Mouse (Mus musculus) midbrain, embryonic 13.5 days (tissue): ENCODE results near the gene Gm10228. TPM values are rescaled to one million over a fixed set of nuclear protein-coding genes. Genes with fewer than 3 reads are reported as not detected.
"Not testable (repeated sequence)": the region's sequence is repeated elsewhere in the genome, so short reads cannot be mapped to it uniquely, and the experiment has no call there.

ENCODE experiments used
- ATAC-seq: fragments of 200-750 bp; cut with Nextera tagmentation; 2 replicates; pipeline ENCODE4 v1.8.0; 2017; ENCODE audit warnings: mild to moderate bottlenecking, moderate TSS enrichment, moderate library complexity
- H3K27ac ChIP-seq: fragments of 300-500 bp; sonication (generic); 2 replicates; pipeline ENCODE4 v1.5.1; 2015; ENCODE audit warnings: inconsistent platforms, mild to moderate bottlenecking, moderate library complexity
- H3K27me3 ChIP-seq: fragments of 300-500 bp; sonication (generic); 2 replicates; pipeline ENCODE4 v1.6.1; 2015; ENCODE audit warnings: mild to moderate bottlenecking, inconsistent platforms
- H3K36me3 ChIP-seq: fragments of 300-500 bp; sonication (generic); 2 replicates; pipeline ENCODE4 v1.6.1; 2015; ENCODE audit warnings: mild to moderate bottlenecking, inconsistent platforms
- H3K4me1 ChIP-seq: fragments of 300-500 bp; sonication (generic); replicated peaks from 2 replicates; pipeline ENCODE4 v1.6.1; 2015; ENCODE audit warnings: inconsistent platforms
- H3K4me2 ChIP-seq: fragments of 300-500 bp; sonication (generic); replicated peaks from 2 replicates; pipeline ENCODE4 v1.6.1; 2015; ENCODE audit warnings: moderate library complexity, mild to moderate bottlenecking, inconsistent platforms
- H3K4me3 ChIP-seq: fragments of 300-500 bp; sonication (generic); replicated peaks from 2 replicates; pipeline ENCODE4 v1.5.1; 2015; ENCODE audit warnings: mild to moderate bottlenecking, inconsistent platforms
- H3K9ac ChIP-seq: fragments of 300-500 bp; sonication (generic); replicated peaks from 2 replicates; pipeline ENCODE4 v1.6.1; 2015; ENCODE audit warnings: mild to moderate bottlenecking, inconsistent platforms
- H3K9me3 ChIP-seq: fragments of 300-500 bp; sonication (generic); 2 replicates; pipeline ENCODE4 v1.6.1; 2016; ENCODE audit warnings: mild to moderate bottlenecking, inconsistent platforms
- WGBS: fragments of 180-500 bp; shearing (Covaris S2); methylation state at CpG from one replicate; pipeline ENCODE4 v1.1.7; 2015; 5-methylcytosine and 5-hydroxymethylcytosine counted together
- polyA plus RNA-seq: library from polyadenylated mRNA; unstranded; fragments of >200 nt; fragmentation: Nextera tagmentation; extraction: Ambion mirVana; gene quantifications from 2 replicates; pipeline ENCODE4 v1.2.1, GENCODE M21; 2015

The Gm10228 gene
- polyA plus RNA-seq, result not detected in 2 replicates

DNA sequence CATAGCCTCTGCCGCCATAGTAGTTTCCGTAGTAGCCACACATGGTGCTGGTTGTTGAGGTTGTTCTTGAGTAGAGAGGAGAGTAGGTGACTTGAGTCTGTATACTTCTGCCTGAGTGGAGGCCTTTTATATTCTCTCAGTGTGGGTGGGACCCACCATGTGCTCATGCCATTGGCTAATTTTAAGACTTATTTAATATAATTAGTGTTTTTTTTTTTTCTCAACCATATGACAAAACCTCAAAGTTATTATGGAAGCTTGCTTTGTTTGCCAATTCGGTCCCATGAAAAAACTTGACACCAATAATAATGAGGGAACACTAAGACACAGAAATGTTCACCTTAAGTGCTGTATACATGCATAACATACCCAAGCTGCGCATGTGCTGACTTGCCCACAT, at the start of gene Gm10228:
TSS of gene Gm10228 (minus strand) at position 101 of the 400 bp plus-strand sequence.
- H3K4me3 ChIP-seq, H3K36me3 ChIP-seq, H3K4me1 ChIP-seq, ATAC-seq, H3K4me2 ChIP-seq, H3K9me3 ChIP-seq, H3K27ac ChIP-seq, H3K9ac ChIP-seq, H3K27me3 ChIP-seq: not testable (repeated sequence)
- WGBS, result 94% methylated on average over 2 of the region's 4 CpGs

DNA sequence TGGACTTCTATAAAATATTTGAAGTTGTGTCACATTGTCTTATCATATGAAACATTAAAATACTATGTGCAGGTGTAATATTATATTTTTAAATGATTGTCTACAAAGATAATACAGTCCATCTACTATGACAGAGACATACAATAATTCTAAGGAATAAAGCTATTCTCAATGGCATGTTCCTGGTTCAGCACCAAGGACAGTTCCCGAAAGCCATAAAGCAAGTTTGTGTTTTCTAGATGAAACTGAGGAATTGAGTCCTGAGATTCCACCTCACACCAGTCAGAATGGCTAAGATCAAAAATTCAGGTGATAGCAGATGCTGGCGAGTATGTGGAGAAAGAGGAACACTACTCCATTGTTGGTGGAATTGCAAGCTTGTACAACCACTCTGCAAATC, 29.8 kb upstream of the Gm10228 start:
- not testable (repeated sequence) for H3K27ac ChIP-seq, H3K27me3 ChIP-seq
- WGBS, result 79% methylated on average over 2 of the region's 2 CpGs

DNA sequence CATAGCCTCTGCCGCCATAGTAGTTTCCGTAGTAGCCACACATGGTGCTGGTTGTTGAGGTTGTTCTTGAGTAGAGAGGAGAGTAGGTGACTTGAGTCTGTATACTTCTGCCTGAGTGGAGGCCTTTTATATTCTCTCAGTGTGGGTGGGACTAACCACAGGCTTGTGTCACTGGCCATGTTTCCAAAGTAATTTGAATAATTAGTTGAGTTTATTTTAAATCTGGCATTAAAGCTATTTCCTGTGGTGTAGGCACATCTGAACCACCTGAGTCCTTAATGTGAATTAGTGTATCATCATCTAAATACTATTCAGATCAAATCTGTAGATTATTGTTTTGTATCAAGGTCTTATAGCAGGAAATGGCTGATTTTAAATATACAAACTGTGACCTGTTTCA, 22.6 kb upstream of the Gm10228 start, which contains the start of gene 1110025L11Rik:
TSS of gene 1110025L11Rik (minus strand) at position 101 of the 400 bp plus-strand sequence.
- H3K9ac ChIP-seq, H3K9me3 ChIP-seq, H3K4me3 ChIP-seq, H3K4me1 ChIP-seq, H3K4me2 ChIP-seq, ATAC-seq, H3K27ac ChIP-seq, H3K36me3 ChIP-seq, H3K27me3 ChIP-seq: not testable (repeated sequence)
- WGBS, result no CpG with 5 or more reads among the region's 2 CpGs

More for the DNA sequence above, 29.8 kb upstream of the Gm10228 start:
- not testable (repeated sequence) for H3K4me2 ChIP-seq, H3K36me3 ChIP-seq, H3K9me3 ChIP-seq, H3K4me3 ChIP-seq, H3K4me1 ChIP-seq, ATAC-seq, H3K9ac ChIP-seq

DNA sequence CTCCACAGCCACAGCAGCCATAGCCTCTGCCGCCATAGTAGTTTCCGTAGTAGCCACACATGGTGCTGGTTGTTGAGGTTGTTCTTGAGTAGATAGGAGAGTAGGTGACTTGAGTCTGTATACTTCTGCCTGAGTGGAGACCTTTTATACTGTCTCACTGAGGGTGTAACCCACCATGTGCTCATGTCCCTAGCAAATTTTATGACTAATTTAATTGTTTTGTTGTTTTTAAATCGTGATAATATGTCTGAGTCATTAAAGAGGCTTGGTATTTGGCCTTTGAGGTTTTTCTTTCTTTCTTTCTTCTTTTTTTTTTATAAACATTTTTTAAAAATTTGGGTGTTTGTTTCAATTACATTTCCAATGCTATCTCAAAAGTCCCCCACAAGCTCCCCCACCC, 6.5 kb upstream of the Gm10228 start, which contains the start of gene Krtap6-5:
TSS of gene Krtap6-5 (minus strand) at position 101 of the 400 bp plus-strand sequence.
- Histone ChIP-seq H3K9me3 (no peaks in the 10 kb centered on the region), H3K4me3 (no peak within 1 kb of the TSS), H3K4me1 (no peaks in the 10 kb centered on the region), H3K27me3 (no peaks in the 10 kb centered on the region), H3K9ac (no peak within 1 kb of the TSS), H3K27ac (no peak within 1 kb of the TSS), H3K4me2 (no peak within 1 kb of the TSS), H3K36me3 (no peaks in the 10 kb centered on the region)
- ATAC-seq, result no peak
- 89% methylated on average over 3 of the region's 3 CpGs for WGBS

DNA sequence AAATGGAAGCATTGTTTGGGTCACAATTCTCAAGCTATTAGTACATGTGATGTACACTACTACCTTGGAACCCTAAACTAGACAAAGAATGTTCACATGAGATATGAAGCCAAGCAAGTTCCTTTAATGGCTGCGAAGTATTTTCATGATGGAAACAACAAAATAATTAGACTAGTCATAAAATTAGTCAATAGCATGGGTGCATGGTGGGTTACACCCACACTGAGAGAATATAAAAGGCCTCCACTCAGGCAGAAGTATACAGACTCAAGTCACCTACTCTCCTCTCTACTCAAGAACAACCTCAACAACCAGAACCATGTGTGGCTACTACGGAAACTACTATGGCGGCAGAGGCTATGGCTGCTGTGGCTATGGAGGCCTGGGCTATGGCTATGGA, 9.9 kb downstream of the Gm10228 start, which contains the start of gene Krtap6-1:
TSS of gene Krtap6-1 (plus strand) at position 301 of the 400 bp plus-strand sequence.
- 97% methylated on average over 3 of the region's 3 CpGs for WGBS
- H3K36me3 ChIP-seq, ATAC-seq, H3K27ac ChIP-seq, H3K4me1 ChIP-seq, H3K4me2 ChIP-seq, H3K9ac ChIP-seq, H3K27me3 ChIP-seq, H3K4me3 ChIP-seq, H3K9me3 ChIP-seq: not testable (repeated sequence)

DNA sequence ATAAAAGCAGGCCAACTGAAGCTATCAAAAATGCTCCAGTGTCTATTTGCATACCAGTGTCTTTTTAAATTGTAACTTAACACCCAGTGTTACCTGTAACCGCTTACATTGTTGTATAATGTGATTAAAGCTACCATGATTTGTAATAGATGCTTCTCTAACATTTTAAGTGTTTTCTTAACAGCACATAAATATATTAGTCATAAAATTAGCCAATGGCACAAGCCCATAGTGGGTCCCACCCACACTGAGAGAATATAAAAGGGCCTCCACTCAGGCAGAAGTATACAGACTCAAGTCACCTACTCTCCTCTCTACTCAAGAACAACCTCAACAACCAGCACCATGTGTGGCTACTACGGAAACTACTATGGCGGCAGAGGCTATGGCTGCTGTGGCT, 26.3 kb downstream of the Gm10228 start, which contains the start of gene Gm10229:
TSS of gene Gm10229 (plus strand) at position 301 of the 400 bp plus-strand sequence.
- not testable (repeated sequence) for H3K27ac ChIP-seq, ATAC-seq, H3K9ac ChIP-seq, H3K27me3 ChIP-seq, H3K4me2 ChIP-seq, H3K9me3 ChIP-seq, H3K4me3 ChIP-seq, H3K36me3 ChIP-seq, H3K4me1 ChIP-seq
- 100% methylated on average over 2 of the region's 3 CpGs for WGBS

DNA sequence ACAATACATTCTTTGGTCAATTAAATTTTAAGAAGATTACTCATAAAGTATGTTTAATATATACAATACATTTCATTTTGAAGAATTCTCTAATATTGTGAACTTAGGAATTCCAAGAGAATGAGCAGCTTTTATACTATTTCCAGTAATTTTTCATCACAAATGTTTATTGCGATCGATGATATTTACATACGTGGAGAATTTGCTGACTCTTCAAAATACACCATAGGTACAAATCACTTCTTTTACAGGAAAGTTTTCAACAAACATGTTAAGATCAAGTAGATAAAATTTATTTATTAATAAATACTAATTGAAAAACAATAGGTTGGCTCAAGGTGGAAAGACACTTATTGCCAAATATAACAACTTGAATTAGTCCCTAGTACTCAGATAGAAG, 27.3 kb downstream of the Gm10228 start:
- no peak for ATAC-seq
- Histone ChIP-seq H3K9me3 (no peaks in the 10 kb centered on the region), H3K36me3 (no peaks in the 10 kb centered on the region), H3K27me3 (no peaks in the 10 kb centered on the region), H3K27ac (no peak overlapping the region), H3K4me3 (no peak overlapping the region), H3K9ac (no peak overlapping the region), H3K4me1 (no peaks in the 10 kb centered on the region), H3K4me2 (no peak overlapping the region)
- WGBS, result 97% methylated on average over 3 of the region's 3 CpGs

DNA sequence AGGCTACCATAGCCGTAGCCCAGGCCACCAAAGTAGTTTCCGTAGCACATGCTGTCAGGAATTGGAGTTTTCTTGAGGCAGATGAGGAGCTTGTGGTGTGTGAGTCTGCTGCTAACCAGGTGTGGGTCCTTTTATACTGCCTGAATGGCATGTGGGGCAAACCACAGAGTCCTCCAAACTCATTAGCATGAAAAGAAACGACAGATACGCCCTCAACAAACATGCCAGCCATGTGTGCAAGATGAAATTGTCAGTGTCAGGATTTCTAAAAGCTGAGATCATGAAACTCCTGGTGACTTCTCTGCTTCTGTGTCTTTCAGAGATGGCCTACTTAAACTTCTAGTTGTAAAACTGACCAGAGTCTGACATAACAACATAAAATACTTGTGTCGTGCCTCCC, 30.6 kb downstream of the Gm10228 start, which contains the start of gene Krtap22-2:
TSS of gene Krtap22-2 (minus strand) at position 101 of the 400 bp plus-strand sequence.
- Histone ChIP-seq H3K4me3 (no peak within 1 kb of the TSS), H3K27me3 (no peaks in the 10 kb centered on the region), H3K4me2 (no peak within 1 kb of the TSS), H3K9me3 (no peaks in the 10 kb centered on the region), H3K27ac (no peak within 1 kb of the TSS), H3K36me3 (no peaks in the 10 kb centered on the region), H3K4me1 (no peaks in the 10 kb centered on the region), H3K9ac (no peak within 1 kb of the TSS)
- 78% methylated on average over 5 of the region's 5 CpGs for WGBS
- ATAC-seq, result no peak

Other genes starting within 250 kb of the Gm10228 start
- not detected in 2 replicates for gene Gm20741, start 229.3 kb downstream of the Gm10228 start, polyA plus RNA-seq
- gene Krtap15, start 221.3 kb downstream of the Gm10228 start, polyA plus RNA-seq, result not detected in 2 replicates
- gene Krtap14, start 215.3 kb downstream of the Gm10228 start, polyA plus RNA-seq, result not detected in 2 replicates
- not detected in 2 replicates for gene Krtap19-1, start 172.1 kb downstream of the Gm10228 start, polyA plus RNA-seq
- not detected in 2 replicates for gene Krtap19-2, start 167.2 kb downstream of the Gm10228 start, polyA plus RNA-seq
- gene Krtap19-3, start 163.4 kb downstream of the Gm10228 start, polyA plus RNA-seq, result not detected in 2 replicates
- not detected in 2 replicates for gene Krtap19-4, start 156.4 kb downstream of the Gm10228 start, polyA plus RNA-seq
- not detected in 2 replicates for gene Krtap19-5, start 145.0 kb downstream of the Gm10228 start, polyA plus RNA-seq
- not detected in 2 replicates for gene Krtap19-9b, start 109.2 kb downstream of the Gm10228 start, polyA plus RNA-seq
- gene Krtap16-3, start 78.6 kb downstream of the Gm10228 start, polyA plus RNA-seq, result not detected in 2 replicates
- not detected in 2 replicates for gene Krtap22-2, start 30.7 kb downstream of the Gm10228 start, polyA plus RNA-seq
- gene Gm10229, start 26.2 kb downstream of the Gm10228 start, polyA plus RNA-seq, result not detected in 2 replicates
- not detected in 2 replicates for gene Krtap6-1, start 9.8 kb downstream of the Gm10228 start, polyA plus RNA-seq
- gene Krtap6-5, start 6.4 kb upstream of the Gm10228 start, polyA plus RNA-seq, result not detected in 2 replicates
- not detected in 2 replicates for gene 1110025L11Rik, start 22.5 kb upstream of the Gm10228 start, polyA plus RNA-seq
- not detected in 2 replicates for gene Krtap6-3, start 42.5 kb upstream of the Gm10228 start, polyA plus RNA-seq
- not detected in 2 replicates for gene Gm6358, start 99.4 kb upstream of the Gm10228 start, polyA plus RNA-seq
- gene Gm10061, start 109.6 kb upstream of the Gm10228 start, polyA plus RNA-seq, result not detected in 2 replicates
- gene Gm9789, start 116.5 kb upstream of the Gm10228 start, polyA plus RNA-seq, result not detected in 2 replicates
- not detected in 2 replicates for gene Gm7735, start 128.0 kb upstream of the Gm10228 start, polyA plus RNA-seq
- gene 1110057P08Rik, start 133.3 kb upstream of the Gm10228 start, polyA plus RNA-seq, result not detected in 2 replicates
- gene Krtap20-2, start 164.4 kb upstream of the Gm10228 start, polyA plus RNA-seq, result not detected in 2 replicates